18 mouse cellular contexts compared by ENCODE assay signal in genomic region chr11:90080678-90081267, GRCm38 (mm10). TPM values are rescaled to one million over a fixed set of nuclear protein-coding genes. Genes with fewer than 3 reads are reported as not detected.
"Had no signal": no experiment of that assay in that cellular context is flagged by ENCODE, and none has a peak within 500 bp of the region (broad histone marks: within the 10 kb centered on the region; RNA-seq: fewer than 3 reads in every experiment).

No protein-coding gene starts in this region.

- ATAC-seq: midbrain, embryonic 13.5 days; midbrain, embryonic 15.5 days had no signal

- DNase-seq: lung, adult 18-20 months; lung, postnatal 10 days; lung, postnatal 4 days; right cerebral cortex, postnatal 14 days; thymus, adult 18-20 months; thymus, postnatal 14 days; thymus, postnatal 36 days had no signal

- H3K9ac ChIP-seq: liver, embryonic 14.5 days; lung, embryonic 15.5 days; midbrain, embryonic 13.5 days; midbrain, embryonic 15.5 days; neural tube, embryonic 13.5 days; neural tube, embryonic 15.5 days; stomach, embryonic 15.5 days had no signal

- H3K4me2 ChIP-seq: lung, embryonic 15.5 days; midbrain, embryonic 11.5 days; midbrain, embryonic 13.5 days; midbrain, embryonic 15.5 days; neural tube, embryonic 13.5 days; neural tube, embryonic 15.5 days; stomach, embryonic 15.5 days had no signal

- H3K27me3 ChIP-seq: lung, embryonic 15.5 days; megakaryocyte, embryonic 14.5 days; midbrain, embryonic 13.5 days; midbrain, embryonic 15.5 days; neural tube, embryonic 13.5 days; neural tube, embryonic 15.5 days; stomach, embryonic 15.5 days had no signal

- H3K4me1 ChIP-seq: lung, embryonic 15.5 days; megakaryocyte, embryonic 14.5 days; midbrain, embryonic 13.5 days; midbrain, embryonic 15.5 days had no signal

- H3K36me3 ChIP-seq: lung, embryonic 15.5 days; midbrain, embryonic 13.5 days; midbrain, embryonic 15.5 days; neural tube, embryonic 13.5 days; neural tube, embryonic 15.5 days; stomach, embryonic 15.5 days had no signal

- H3K27ac ChIP-seq: liver, embryonic 14.5 days; lung, embryonic 15.5 days; midbrain, embryonic 13.5 days; midbrain, embryonic 15.5 days; neural tube, embryonic 13.5 days; neural tube, embryonic 15.5 days; stomach, embryonic 15.5 days; stomach, postnatal 0 days had no signal

- H3K4me3 ChIP-seq: lung, embryonic 15.5 days; megakaryocyte, embryonic 14.5 days; midbrain, embryonic 13.5 days; midbrain, embryonic 15.5 days; neural tube, embryonic 13.5 days; neural tube, embryonic 15.5 days; stomach, embryonic 15.5 days had no signal

- H3K9me3 ChIP-seq: lung, embryonic 15.5 days; megakaryocyte, embryonic 14.5 days; midbrain, embryonic 13.5 days; midbrain, embryonic 15.5 days; neural tube, embryonic 13.5 days; neural tube, embryonic 15.5 days; stomach, embryonic 15.5 days had no signal

RNA-seq across cellular contexts. Expression of gene Tmem100, which starts 50.6 kb away (rescaled TPM):
- total RNA-seq: monocyte, adult 5-6 weeks had no signal
